Mouse (Mus musculus): ENCODE results near the gene Gtsf1.

GRCm38 (mm10) chr15:103359869-103360602 lies 70.2 kb downstream of the Gtsf1 start:
- TF ChIP-seq CTCF (IDR thresholded peaks at IDR 0.05; ENCODE audit: borderline replicate concordance, extremely low read depth, insufficient read depth, insufficient read length) (no peak), POLR2A (IDR thresholded peaks at IDR 0.05; ENCODE audit: borderline replicate concordance, extremely low read depth, insufficient read depth, insufficient read length, poor library complexity, severe bottlenecking) (no peak)

All from brain, embryonic 14.5 days (tissue).